Mouse (Mus musculus) right cerebral cortex, postnatal 10 days (tissue): ENCODE measurements at regions not wholly inside any gene's neighbourhood (a gene's known extent, or its start where the extent isn't known, plus 50 kb on each side); places are given as distances from the start of the nearest gene placed in this dataset.

Source experiments
- DNase-seq, 2 experiments: peaks; one replicate each; pipeline ENCODE4 v3.0.0; 2021; ENCODE audit warnings: low spot score in 2 of 2

- no peak for DNase-seq
These were observed 759.9 kb upstream of the Fam160b2 start for GRCm38 (mm10) chr14:71359581-71359980.

DNA sequence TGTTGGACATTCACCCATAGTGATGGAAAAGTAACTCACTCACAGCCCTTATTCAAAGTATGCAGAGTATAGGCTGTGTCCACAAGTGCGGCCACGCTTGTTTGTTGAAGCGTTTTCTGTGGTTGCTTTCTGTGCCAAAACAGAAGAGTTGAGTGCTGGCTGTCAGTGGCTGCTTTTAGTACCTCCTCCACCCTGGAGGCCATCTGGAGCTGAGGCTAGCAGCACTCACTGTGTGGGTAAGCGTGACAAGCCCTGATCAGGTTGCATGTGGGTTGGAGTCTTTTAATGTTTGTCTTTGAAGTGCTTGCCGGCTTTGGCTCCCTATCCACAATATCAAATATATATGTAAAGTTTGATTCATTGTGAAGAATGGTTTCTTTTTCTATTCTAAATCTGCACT is 738.6 kb upstream of the Fam160b2 start:
- peak; percentile 42 to 63 for DNase-seq

GRCm38 (mm10) chr14:71336906-71337305 is 737.3 kb upstream of the Fam160b2 start:
- no peak for DNase-seq

- DNase-seq, result no peak
These were observed 734.4 kb upstream of the Fam160b2 start for GRCm38 (mm10) chr14:71334022-71334421.

DNA sequence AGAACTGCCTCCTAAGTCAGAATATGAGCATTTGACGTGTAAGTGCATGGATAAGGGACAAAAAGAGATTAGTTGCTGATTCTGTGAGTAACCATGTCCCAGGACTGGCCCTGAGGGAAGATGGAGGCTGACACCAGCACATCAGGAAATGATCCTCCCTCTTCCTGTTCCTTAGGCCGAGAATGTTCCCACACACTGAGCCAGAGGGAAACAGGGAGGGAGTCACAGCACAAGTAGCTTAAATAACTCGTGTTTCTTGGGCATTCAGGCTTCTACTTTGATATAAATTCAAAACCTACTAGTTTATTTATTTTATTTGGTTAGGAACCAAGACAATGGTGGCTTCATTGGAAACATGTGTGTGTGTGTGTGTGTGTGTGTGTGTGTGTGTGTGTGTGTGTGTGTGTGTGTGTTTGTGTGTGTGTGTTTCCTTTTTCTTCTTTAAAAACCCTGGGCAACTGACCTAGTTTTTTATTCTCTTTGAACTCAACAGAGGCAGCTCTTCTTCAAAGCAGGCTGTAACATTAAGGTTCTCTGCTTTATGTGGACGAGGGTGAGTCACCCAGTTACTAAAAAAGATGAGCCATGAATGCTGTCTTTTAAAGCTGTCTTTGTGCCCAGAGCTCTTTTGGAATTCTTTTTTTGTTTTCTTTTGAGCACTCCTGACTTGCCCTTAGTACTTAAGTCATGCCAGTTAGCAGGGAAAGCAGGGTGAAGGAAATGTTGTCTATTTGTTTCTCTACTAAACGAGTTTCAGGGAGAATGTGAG is 730.4 kb upstream of the Fam160b2 start:
- DNase-seq, result peak in 1 of 2 experiments; percentile 23

- no peak for DNase-seq
These were observed 728.0 kb upstream of the Fam160b2 start for GRCm38 (mm10) chr14:71327621-71328020.

DNA sequence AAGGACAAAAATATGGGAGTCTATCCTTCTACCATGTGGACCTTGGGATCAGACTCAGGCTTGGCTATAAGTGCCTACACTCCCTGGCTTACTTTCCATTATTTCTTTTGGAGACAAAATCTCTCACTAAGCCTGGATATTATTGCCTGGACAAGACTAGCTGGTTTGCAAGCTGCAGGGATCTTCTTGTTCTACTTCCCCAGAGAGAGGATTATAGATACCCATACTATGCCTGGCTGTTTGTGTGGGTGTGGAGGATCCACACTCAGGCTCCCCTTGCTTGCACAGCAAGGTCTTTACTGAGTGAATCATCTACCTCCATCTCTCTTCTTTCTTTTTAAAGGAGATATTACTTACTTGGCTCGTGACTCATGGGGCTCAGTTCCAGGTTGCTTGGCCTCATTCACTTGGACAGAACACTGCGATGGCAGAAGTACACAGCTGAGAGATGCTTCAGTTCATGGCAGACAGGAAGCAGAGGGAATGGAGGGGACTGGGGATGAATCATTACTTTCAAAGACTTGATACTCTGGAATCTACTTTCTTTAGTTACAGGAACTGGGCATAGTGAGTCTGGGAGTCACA is 727.0 kb upstream of the Fam160b2 start:
- no peak for DNase-seq

GRCm38 (mm10) chr14:71315228-71315627 is 715.6 kb upstream of the Fam160b2 start:
- DNase-seq, result no peak

GRCm38 (mm10) chr14:71299755-71300154 is 700.1 kb upstream of the Fam160b2 start:
- DNase-seq, result no peak

GRCm38 (mm10) chr14:71281568-71281967 is 681.9 kb upstream of the Fam160b2 start:
- DNase-seq, result no peak

GRCm38 (mm10) chr14:71276309-71276791 is 676.7 kb upstream of the Fam160b2 start:
- DNase-seq, result peak; percentile 28 to 44

DNA sequence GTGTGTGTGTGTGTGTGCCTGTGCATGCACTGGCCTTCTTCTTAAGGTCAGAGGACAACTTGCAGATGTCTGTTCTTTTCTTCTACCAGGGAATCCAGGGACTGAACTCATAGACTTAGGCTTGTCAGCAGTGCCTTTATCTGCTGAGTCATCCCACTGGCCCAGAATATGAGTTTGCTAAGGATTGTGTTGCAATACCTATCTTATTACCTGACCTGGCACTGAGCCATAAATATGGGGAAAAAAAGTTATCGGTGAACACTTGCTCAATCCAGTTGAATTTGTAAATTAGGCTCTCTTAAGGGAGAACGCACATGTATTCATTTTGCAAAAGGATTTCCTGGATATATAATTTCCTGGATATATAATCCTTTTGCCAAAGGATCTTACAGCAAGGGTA is 672.8 kb upstream of the Fam160b2 start:
- DNase-seq, result no peak

DNA sequence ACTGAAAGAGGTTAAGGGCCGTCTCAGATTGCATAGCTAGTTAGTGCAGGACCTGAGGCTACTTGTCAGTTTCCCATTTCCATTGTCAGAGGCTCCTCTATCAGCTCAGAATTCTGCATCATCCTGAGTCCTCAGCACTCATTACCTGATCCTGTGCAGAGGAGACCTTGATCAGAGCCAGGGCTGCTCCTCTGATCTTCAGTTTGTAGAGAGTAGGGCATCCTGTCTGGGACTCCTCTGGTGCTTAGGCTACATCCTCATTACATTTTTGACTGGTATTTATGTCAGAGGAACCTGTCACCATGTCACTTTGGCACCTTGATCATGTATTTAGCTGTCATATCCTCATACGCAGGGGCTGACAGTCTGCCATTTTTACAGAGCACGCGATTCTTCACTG is 658.0 kb upstream of the Fam160b2 start:
- DNase-seq, result no peak

GRCm38 (mm10) chr14:71254207-71254606 is 654.6 kb upstream of the Fam160b2 start:
- DNase-seq, result no peak

DNA sequence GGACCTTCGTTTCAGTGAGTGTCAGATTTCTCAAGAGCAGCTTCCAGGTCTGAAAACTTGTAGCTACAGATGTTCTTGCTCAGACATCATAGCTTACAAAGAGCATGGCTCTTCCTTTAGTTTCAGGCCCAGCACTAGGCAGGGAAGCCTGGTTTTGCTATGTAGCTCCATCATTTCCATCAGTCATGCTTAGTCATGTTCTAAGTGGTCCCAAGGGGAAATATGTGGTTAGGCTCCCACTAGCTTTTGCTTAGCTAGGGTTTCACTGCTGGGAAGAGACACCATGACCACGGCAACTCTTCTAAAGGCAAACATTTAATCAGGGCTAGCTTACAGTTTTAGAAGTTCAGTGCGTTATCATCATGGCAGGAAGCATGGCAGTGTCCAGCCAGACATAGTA is 652.5 kb upstream of the Fam160b2 start:
- DNase-seq, result no peak

GRCm38 (mm10) chr14:71251116-71251515 is 651.5 kb upstream of the Fam160b2 start:
- no peak for DNase-seq

DNA sequence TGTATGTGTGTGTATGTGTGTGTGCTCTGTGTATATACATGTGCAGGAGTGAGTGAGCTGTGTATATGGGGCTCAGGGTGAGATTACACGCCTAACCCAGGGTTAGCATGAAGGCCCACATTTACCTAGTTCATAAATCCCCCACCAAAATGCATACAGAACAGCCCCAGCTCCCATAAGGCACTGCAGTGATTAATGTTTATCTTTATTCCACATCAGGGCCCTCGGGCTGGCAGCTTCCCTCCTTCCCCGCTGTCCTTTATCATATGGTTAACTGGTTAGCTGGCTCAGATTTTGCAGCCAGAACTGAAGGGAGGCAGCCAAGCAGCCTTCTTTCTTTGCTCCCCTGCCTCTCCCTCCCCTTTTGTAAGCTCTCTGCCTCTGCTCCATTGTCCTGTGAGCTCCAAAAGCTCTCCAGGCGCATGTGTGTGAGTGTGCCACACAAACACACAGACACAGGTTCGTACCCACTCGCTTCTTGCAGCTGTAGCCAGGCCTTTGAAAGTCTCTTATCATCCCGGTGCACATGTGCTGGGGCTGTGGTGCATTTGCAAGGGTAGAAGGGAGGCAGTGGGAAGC is 649.8 kb upstream of the Fam160b2 start:
- DNase-seq, result peak in 1 of 2 experiments; percentile 22

GRCm38 (mm10) chr14:71248534-71248933 is 648.9 kb upstream of the Fam160b2 start:
- no peak for DNase-seq

GRCm38 (mm10) chr14:71241655-71242390 is 642.2 kb upstream of the Fam160b2 start:
- peak; percentile 37 to 48 for DNase-seq

- DNase-seq, result no peak
These were observed 636.6 kb upstream of the Fam160b2 start for GRCm38 (mm10) chr14:71236192-71236591.

DNA sequence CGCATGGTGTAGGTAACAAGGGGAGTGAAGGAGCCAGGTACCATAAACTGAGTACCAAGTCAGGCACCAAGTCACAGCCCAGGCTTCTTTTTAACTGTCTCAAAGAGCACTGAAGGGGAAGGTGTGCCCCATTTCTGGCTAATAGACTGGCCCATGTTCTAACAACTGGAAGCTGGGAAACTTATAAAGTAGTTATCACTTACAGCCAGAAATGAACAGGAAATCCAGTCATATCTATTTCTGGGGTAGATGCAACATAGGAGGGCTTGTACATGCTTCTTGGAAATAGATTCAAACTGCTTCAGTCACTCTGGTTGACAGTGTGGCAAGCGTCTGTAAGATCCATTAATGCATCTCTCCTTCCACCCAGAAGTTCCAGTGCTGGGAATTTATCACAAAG is 635.3 kb upstream of the Fam160b2 start:
- no peak for DNase-seq

- no peak for DNase-seq
These were observed 634.6 kb upstream of the Fam160b2 start for GRCm38 (mm10) chr14:71234276-71234675.
